Mouse (Mus musculus) urinary bladder, adult 18-20 months (tissue): ENCODE data around the gene Lsm10.

Experiments used
- DNase-seq, 2 experiments: peaks; one replicate each; pipeline ENCODE4 v3.0.0; 2022; ENCODE audit warnings: low spot score in 2 of 2, mixed read lengths in 2 of 2

The Lsm10 gene

GRCm38 (mm10) chr4:126096464-126097111 lies at the start of gene Lsm10:
Lsm10 (plus strand) TSS chr4:126096623.
- DNase-seq: peak; percentile 89 to 94

GRCm38 (mm10) chr4:126046851-126047585 lies 49.4 kb upstream of the Lsm10 start, which contains the start of gene Mrps15:
Mrps15 (plus strand) TSS chr4:126046925.
- DNase-seq: peak; percentile 78 to 83

- no peak for DNase-seq
These were observed 44.8 kb upstream of the Lsm10 start for GRCm38 (mm10) chr4:126051617-126052016.

GRCm38 (mm10) chr4:126057207-126058133 lies 39.0 kb upstream of the Lsm10 start:
- no peak for DNase-seq

GRCm38 (mm10) chr4:126058134-126058996 lies 38.1 kb upstream of the Lsm10 start, which contains the start of gene Oscp1:
Oscp1 (plus strand) TSS chr4:126058565.
- peak; percentile 80 to 83 for DNase-seq

- DNase-seq: no peak
These were observed 37.4 kb upstream of the Lsm10 start for GRCm38 (mm10) chr4:126058997-126059362.

- DNase-seq: no peak
These were observed 33.6 kb upstream of the Lsm10 start for GRCm38 (mm10) chr4:126062856-126063255.

- DNase-seq: no peak
These were observed 31.2 kb upstream of the Lsm10 start for GRCm38 (mm10) chr4:126065241-126065640.

- no peak for DNase-seq
These were observed 28.9 kb upstream of the Lsm10 start for GRCm38 (mm10) chr4:126067401-126068077.

- no peak for DNase-seq
These were observed 27.6 kb upstream of the Lsm10 start for GRCm38 (mm10) chr4:126068842-126069241.

GRCm38 (mm10) chr4:126077833-126078232 lies 18.6 kb upstream of the Lsm10 start:
- DNase-seq: no peak

GRCm38 (mm10) chr4:126079266-126079665 lies 17.2 kb upstream of the Lsm10 start:
- no peak for DNase-seq

- no peak for DNase-seq
These were observed 14.8 kb upstream of the Lsm10 start for GRCm38 (mm10) chr4:126081601-126082000.

GRCm38 (mm10) chr4:126083021-126083420 lies 13.4 kb upstream of the Lsm10 start:
- no peak for DNase-seq

- no peak for DNase-seq
These were observed 12.0 kb upstream of the Lsm10 start for GRCm38 (mm10) chr4:126084382-126084781.

GRCm38 (mm10) chr4:126085996-126086576 lies 10.3 kb upstream of the Lsm10 start:
- DNase-seq: peak; percentile 59 to 69

GRCm38 (mm10) chr4:126090101-126090847 lies 6.1 kb upstream of the Lsm10 start:
- no peak for DNase-seq

- no peak for DNase-seq
These were observed 5.6 kb upstream of the Lsm10 start for GRCm38 (mm10) chr4:126090848-126091124.

- DNase-seq: no peak
These were observed 4.5 kb upstream of the Lsm10 start for GRCm38 (mm10) chr4:126091873-126092272.
